Comparison of ENCODE assay signal across 7 mouse cellular contexts in genomic region chr12:112604709-112605649, GRCm38 (mm10). TPM values are rescaled to one million over a fixed set of nuclear protein-coding genes. Genes with fewer than 3 reads are reported as not detected.
DNase-seq lines count a peak whose midpoint lies in the region; ATAC-seq and TF ChIP-seq lines count a peak whose summit lies in the region.

No protein-coding gene starts in this region.

- H3K4me1 ChIP-seq in hindbrain, embryonic 12.5 days, result peaks cover 10% of the 10 kb centered on the region
- peaks cover 0 to 3% of the 10 kb centered on the region in 2 experiments; a peak in 1 of 4 replicates for H3K4me1 ChIP-seq in liver, embryonic 14.5 days (replicated peaks; ENCODE audit: control insufficient read depth in 2 of 2, insufficient read depth in 2 of 2, low read length in 1 of 2)

- H3K27ac ChIP-seq in hindbrain, embryonic 12.5 days, result no peak overlapping the region
- H3K27ac ChIP-seq in liver, embryonic 14.5 days, result no peak overlapping the region

- no peak for TF ChIP-seq POLR2A in myocyte (IDR thresholded peaks at IDR 0.05; ENCODE audit: insufficient read length, low read depth)

- H3K36me3 ChIP-seq in hindbrain, embryonic 12.5 days, result no peaks in the 10 kb centered on the region
- no peaks in the 10 kb centered on the region for H3K36me3 ChIP-seq in liver, embryonic 14.5 days (replicated peaks; ENCODE audit: control insufficient read depth, insufficient read depth, low read depth)
- H3K36me3 ChIP-seq in myocyte (ENCODE audit: control insufficient read depth, insufficient read depth), result peaks cover 14% of the 10 kb centered on the region

- TF ChIP-seq CTCF in liver, embryonic 14.5 days (IDR thresholded peaks at IDR 0.05; ENCODE audit: low read depth), result peak; percentile 48

- no peak overlapping the region for H3K4me2 ChIP-seq in hindbrain, embryonic 12.5 days (replicated peaks)
- H3K4me2 ChIP-seq in liver, embryonic 14.5 days (ENCODE audit: low read depth), result no peak overlapping the region
- no peak overlapping the region for H3K4me2 ChIP-seq in myocyte (ENCODE audit: low read depth)

- WGBS in hindbrain, embryonic 12.5 days, result 60% methylated on average over 20 of the region's 20 CpGs
- WGBS in liver, embryonic 14.5 days (ENCODE audit: insufficient replicate concordance), result 62% methylated on average over 20 of the region's 20 CpGs

- no peaks in the 10 kb centered on the region for H3K9me3 ChIP-seq in hindbrain, embryonic 12.5 days (replicated peaks)
- no peaks in the 10 kb centered on the region for H3K9me3 ChIP-seq in liver, embryonic 14.5 days (ENCODE audit: control insufficient read depth, low read length)

- H3K79me2 ChIP-seq in myocyte (ENCODE audit: control insufficient read depth, insufficient read depth), result peaks cover 4% of the 10 kb centered on the region

- TF ChIP-seq EP300 in liver, embryonic 14.5 days (IDR thresholded peaks at IDR 0.05; ENCODE audit: low read depth), result no peak

- no peaks in the 10 kb centered on the region for H3K27me3 ChIP-seq in hindbrain, embryonic 12.5 days
- no peaks in the 10 kb centered on the region for H3K27me3 ChIP-seq in liver, embryonic 14.5 days (ENCODE audit: control insufficient read depth, insufficient read depth, low read length)
- no peaks in the 10 kb centered on the region for H3K27me3 ChIP-seq in myocyte (ENCODE audit: control insufficient read depth, insufficient read depth, insufficient read length)

- ATAC-seq in hindbrain, embryonic 12.5 days (ENCODE audit: low FRiP score), result peak; percentile 59
- ATAC-seq in liver, embryonic 14.5 days (ENCODE audit: insufficient read depth), result peak; percentile 40; the same call in 1 of the 2 replicates
- ATAC-seq in erythroid progenitor cell, adult 5-6 weeks (replicated peaks; ENCODE audit: low FRiP score, poor library complexity, severe bottlenecking), result no peak

- no peak overlapping the region for H3K4me3 ChIP-seq in hindbrain, embryonic 12.5 days
- H3K4me3 ChIP-seq in liver, embryonic 14.5 days (ENCODE audit: insufficient read depth in 1 of 2, low read depth in 2 of 2, low read length in 2 of 2), result no peak overlapping the region
- H3K4me3 ChIP-seq in myocyte, result no peak overlapping the region

- DNase-seq in right cerebral cortex, postnatal 14 days, result peak; percentile 65
- DNase-seq in right cerebral cortex, adult 18-20 months, result no peak
- DNase-seq in embryo, embryonic 10.5 days (ENCODE audit: low spot score), result peak; percentile 73
- no peak for DNase-seq in liver, embryonic 14.5 days (ENCODE audit: low read depth in 3 of 3, low spot score in 3 of 3)

- H3ac ChIP-seq in myocyte (ENCODE audit: control insufficient read depth, insufficient read length), result no peak overlapping the region

- no peak overlapping the region for H3K9ac ChIP-seq in hindbrain, embryonic 12.5 days
- no peak overlapping the region for H3K9ac ChIP-seq in liver, embryonic 14.5 days (replicated peaks)

TF ChIP-seq in myocyte, 11 proteins besides CTCF, POLR2A, EP300 and RAD21:
- TF ChIP-seq REST (IDR thresholded peaks at IDR 0.05; ENCODE audit: insufficient read depth, insufficient read length) (no peak), MYOG (IDR thresholded peaks at IDR 0.05; ENCODE audit: control insufficient read depth in 1 of 3, insufficient read depth in 1 of 3, insufficient read length in 2 of 3, low read depth in 2 of 3) (peak; percentile 35 to 87 (median 67)), USF1 (IDR thresholded peaks at IDR 0.05; ENCODE audit: low read depth) (no peak), MYOD1 (IDR thresholded peaks at IDR 0.05; ENCODE audit: control insufficient read depth in 1 of 3, insufficient read length in 2 of 3, low read depth in 2 of 3) (peak in 2 of 3 experiments; percentile 76 to 82), SRF (IDR thresholded peaks at IDR 0.05; ENCODE audit: control insufficient read depth, insufficient read length, low read depth) (no peak), MAX (IDR thresholded peaks at IDR 0.05; ENCODE audit: low read depth) (no peak), POLR2AphosphoS2 (IDR thresholded peaks at IDR 0.05; ENCODE audit: insufficient read length, low read depth) (peak; percentile 52), TCF3 (IDR thresholded peaks at IDR 0.05; ENCODE audit: insufficient read length, low read depth) (no peak)

RNA-seq across cellular contexts. Expression of gene Adssl1, which starts 14.9 kb away (rescaled TPM):
- polyA plus RNA-seq in hindbrain, embryonic 12.5 days (2016; fragmentation: Nextera tagmentation; extraction: Ambion mirVana), result 3.3 and 5.0 TPM in 2 replicates
- 3.7 and 5.4 TPM in 2 replicates for polyA plus RNA-seq in liver, embryonic 14.5 days (2012; rRNA removed)
- polyA plus RNA-seq in liver, embryonic 14.5 days (2014; fragmentation: Nextera tagmentation; extraction: Ambion mirVana), result 7.6 and 8.5 TPM in 2 replicates
- polyA plus RNA-seq in myocyte (2012; fragmentation: generic; extraction: Trizol), result 202 TPM
- 16.8 and 26.3 TPM in 2 replicates for total RNA-seq in erythroid progenitor cell, adult 5-6 weeks (2015; ENCODE audit: low replicate concordance)
- 2.0 and 14.9 TPM in 2 replicates for total RNA-seq in erythroid progenitor cell, adult 5-6 weeks (2017; ENCODE audit: low replicate concordance)

RNA-seq across cellular contexts. Expression of gene Inf2, which starts 16.4 kb away (rescaled TPM):
- polyA plus RNA-seq in hindbrain, embryonic 12.5 days (2016; fragmentation: Nextera tagmentation; extraction: Ambion mirVana), result 1.5 and 2.1 TPM in 2 replicates
- 4.8 and 6.2 TPM in 2 replicates for polyA plus RNA-seq in liver, embryonic 14.5 days (2012; rRNA removed)
- polyA plus RNA-seq in liver, embryonic 14.5 days (2014; fragmentation: Nextera tagmentation; extraction: Ambion mirVana), result 2.0 and 2.1 TPM in 2 replicates
- 70.1 TPM for polyA plus RNA-seq in myocyte (2012; fragmentation: generic; extraction: Trizol)
- total RNA-seq in erythroid progenitor cell, adult 5-6 weeks (2015; ENCODE audit: low replicate concordance), result 2.1 and 2.2 TPM in 2 replicates
- total RNA-seq in erythroid progenitor cell, adult 5-6 weeks (2017; ENCODE audit: low replicate concordance), result 1.0 and 1.5 TPM in 2 replicates

RNA-seq across cellular contexts. Expression of gene Siva1, which starts 39.5 kb away (rescaled TPM):
- polyA plus RNA-seq in hindbrain, embryonic 12.5 days (2016; fragmentation: Nextera tagmentation; extraction: Ambion mirVana), result 100 and 124 TPM in 2 replicates
- polyA plus RNA-seq in liver, embryonic 14.5 days (2012; rRNA removed), result 64.0 and 70.6 TPM in 2 replicates
- 157 and 165 TPM in 2 replicates for polyA plus RNA-seq in liver, embryonic 14.5 days (2014; fragmentation: Nextera tagmentation; extraction: Ambion mirVana)
- polyA plus RNA-seq in myocyte (2012; fragmentation: generic; extraction: Trizol), result 85.6 TPM
- total RNA-seq in erythroid progenitor cell, adult 5-6 weeks (2015; ENCODE audit: low replicate concordance), result 62.0 and 125 TPM in 2 replicates
- total RNA-seq in erythroid progenitor cell, adult 5-6 weeks (2017; ENCODE audit: low replicate concordance), result 136 and 176 TPM in 2 replicates

Comparison
In these comparisons a context has a peak if more than half of its experiments do, and no peak if none do; other contexts are left out.
1. DNase-seq: peak in right cerebral cortex, postnatal 14 days (single experiment) and embryo, embryonic 10.5 days (single experiment); none in right cerebral cortex, adult 18-20 months (single experiment) and liver, embryonic 14.5 days (0 of 3).
2. RNA of gene Adssl1, which starts 14.9 kb away (polyA plus RNA-seq): 202 TPM in myocyte (single experiment); 3.7 to 8.5 TPM in liver, embryonic 14.5 days and 3.3 to 5.0 TPM in hindbrain, embryonic 12.5 days; every median in the first group is over 10 times any median in the second.